Mouse (Mus musculus): ENCODE results near the gene Acad12. TPM values are rescaled to one million over a fixed set of nuclear protein-coding genes. Genes with fewer than 3 reads are reported as not detected.

Acad12 gene
- polyA plus RNA-seq, 1 experiment from 2014 or later: 2.3 TPM

GRCm38 (mm10) chr5:121549196-121549595 lies 69.5 kb downstream of the Acad12 start:
- ATAC-seq (ENCODE audit: low FRiP score, low TSS enrichment) (no peak), DNase-seq (ENCODE audit: low spot score) (no peak)
- 85% methylated on average over 7 of the region's 7 CpGs for WGBS
- Histone ChIP-seq H3K4me1 (replicated peaks; ENCODE audit: control insufficient read depth, insufficient read depth) (0 out of 2 replicates have a peak, but pooled peaks cover 2% of the 10 kb centered on the region), H3K4me2 (replicated peaks; ENCODE audit: low read depth) (no peak overlapping the region), H3K9me3 (ENCODE audit: control insufficient read depth, low read length) (no peaks in the 10 kb centered on the region), H3K9ac (ENCODE audit: low read length) (no peak overlapping the region), H3K27ac (replicated peaks) (no peak overlapping the region), H3K4me3 (ENCODE audit: low read depth, low read length) (no peak overlapping the region), H3K27me3 (ENCODE audit: control insufficient read depth, insufficient read depth, low read length) (no peaks in the 10 kb centered on the region), H3K36me3 (ENCODE audit: control insufficient read depth, insufficient read depth, low read length) (no peaks in the 10 kb centered on the region)
- no peak for TF ChIP-seq EP300 (optimal IDR thresholded peaks at IDR 0.05)
- no peak for TF ChIP-seq CTCF (IDR thresholded peaks at IDR 0.05; ENCODE audit: low read depth)

DNA sequence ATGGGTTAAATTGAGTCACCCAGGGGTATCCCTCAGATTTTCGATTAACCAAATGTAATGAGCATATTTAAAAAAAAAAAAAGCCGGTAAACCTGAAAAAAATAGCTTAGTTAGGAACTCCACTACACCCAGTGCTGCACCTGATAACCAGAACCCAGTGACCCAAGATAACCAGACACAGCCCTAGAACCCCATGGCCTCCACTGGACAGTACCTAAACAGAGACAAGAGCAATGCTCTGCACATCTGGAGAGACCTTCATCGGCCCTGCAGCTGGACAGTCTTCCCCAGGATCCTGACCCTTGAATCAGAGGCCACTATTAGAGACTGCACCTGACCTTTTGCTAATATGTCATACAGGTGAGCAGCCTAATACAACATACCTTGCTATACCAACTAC lies 71.7 kb downstream of the Acad12 start:
- H3K27me3 ChIP-seq (ENCODE audit: control insufficient read depth, insufficient read depth, low read length): no peaks in the 10 kb centered on the region
- WGBS: 92% methylated on average over 3 of the region's 3 CpGs
- no peak overlapping the region for H3K9ac ChIP-seq (ENCODE audit: low read length)
- ATAC-seq (ENCODE audit: low FRiP score, low TSS enrichment) (no peak), DNase-seq (ENCODE audit: low spot score) (no peak)
- no peak overlapping the region for H3K27ac ChIP-seq (replicated peaks)
- H3K4me3 ChIP-seq (ENCODE audit: low read depth, low read length): no peak overlapping the region
- 0 out of 2 replicates have a peak, but pooled peaks cover 2% of the 10 kb centered on the region for H3K4me1 ChIP-seq (replicated peaks; ENCODE audit: control insufficient read depth, insufficient read depth)
- H3K4me2 ChIP-seq (replicated peaks; ENCODE audit: low read depth): no peak overlapping the region
- TF ChIP-seq CTCF (IDR thresholded peaks at IDR 0.05; ENCODE audit: low read depth) (no peak), EP300 (optimal IDR thresholded peaks at IDR 0.05) (no peak)
- H3K36me3 ChIP-seq (ENCODE audit: control insufficient read depth, insufficient read depth, low read length): no peaks in the 10 kb centered on the region
- H3K9me3 ChIP-seq (ENCODE audit: control insufficient read depth, low read length): no peaks in the 10 kb centered on the region

Other genes starting within 250 kb of the Acad12 start
- gene Trafd1, start 233.3 kb downstream of the Acad12 start, polyA plus RNA-seq (2015; fragmentation: Nextera tagmentation; extraction: Ambion mirVana): 57.2 and 61.2 TPM in 2 replicates
- 21.6 and 22.0 TPM in 2 replicates for gene Naa25, start 221.0 kb downstream of the Acad12 start, polyA plus RNA-seq (2015; fragmentation: Nextera tagmentation; extraction: Ambion mirVana)
- 4.5 and 4.8 TPM in 2 replicates for gene Tmem116, start 167.0 kb downstream of the Acad12 start, polyA plus RNA-seq (2015; fragmentation: Nextera tagmentation; extraction: Ambion mirVana)
- 142 and 143 TPM in 2 replicates for gene Erp29, start 166.4 kb downstream of the Acad12 start, polyA plus RNA-seq (2015; fragmentation: Nextera tagmentation; extraction: Ambion mirVana)
- gene Adam1b, start 115.5 kb downstream of the Acad12 start, polyA plus RNA-seq (2015; fragmentation: Nextera tagmentation; extraction: Ambion mirVana): not detected in 2 replicates
- gene Adam1a, start 73.5 kb downstream of the Acad12 start, polyA plus RNA-seq (2015; fragmentation: Nextera tagmentation; extraction: Ambion mirVana): 0.50 and 0.56 TPM in 2 replicates
- gene Gm42878, start 73.5 kb downstream of the Acad12 start, polyA plus RNA-seq (2015; fragmentation: Nextera tagmentation; extraction: Ambion mirVana): not detected in 2 replicates
- gene Mapkapk5, start 73.0 kb downstream of the Acad12 start, polyA plus RNA-seq (2015; fragmentation: Nextera tagmentation; extraction: Ambion mirVana): 25.0 and 28.6 TPM in 2 replicates
- gene Aldh2, start 25.1 kb downstream of the Acad12 start, polyA plus RNA-seq (2015; fragmentation: Nextera tagmentation; extraction: Ambion mirVana): 136 and 145 TPM in 2 replicates
- gene Acad10, start 41.6 kb upstream of the Acad12 start, polyA plus RNA-seq (2015; fragmentation: Nextera tagmentation; extraction: Ambion mirVana): 3.0 and 4.0 TPM in 2 replicates
- gene Brap, start 41.6 kb upstream of the Acad12 start, polyA plus RNA-seq (2015; fragmentation: Nextera tagmentation; extraction: Ambion mirVana): 32.2 and 32.5 TPM in 2 replicates
- gene Atxn2, start 92.4 kb upstream of the Acad12 start, polyA plus RNA-seq (2015; fragmentation: Nextera tagmentation; extraction: Ambion mirVana): 30.5 and 35.6 TPM in 2 replicates
- 7.9 and 8.6 TPM in 2 replicates for gene Sh2b3, start 218.7 kb upstream of the Acad12 start, polyA plus RNA-seq (2015; fragmentation: Nextera tagmentation; extraction: Ambion mirVana)
- 24.3 and 26.7 TPM in 2 replicates for gene Pheta1, start 230.0 kb upstream of the Acad12 start, polyA plus RNA-seq (2015; fragmentation: Nextera tagmentation; extraction: Ambion mirVana)